Mouse (Mus musculus) frontal cortex, adult (tissue): ENCODE measurements around the gene Lypla2.
"Not testable (repeated sequence)": the region's sequence is repeated elsewhere in the genome, so short reads cannot be mapped to it uniquely, and the experiment has no call there.

Experiments used
- ATAC-seq: cut with Nextera tagmentation; 2 replicates; pipeline ENCODE4 v1.9.2; 2017; ENCODE audit warnings: mild to moderate bottlenecking, moderate library complexity, mixed read lengths; ENCODE audit not compliant: low TSS enrichment

Lypla2 gene

DNA sequence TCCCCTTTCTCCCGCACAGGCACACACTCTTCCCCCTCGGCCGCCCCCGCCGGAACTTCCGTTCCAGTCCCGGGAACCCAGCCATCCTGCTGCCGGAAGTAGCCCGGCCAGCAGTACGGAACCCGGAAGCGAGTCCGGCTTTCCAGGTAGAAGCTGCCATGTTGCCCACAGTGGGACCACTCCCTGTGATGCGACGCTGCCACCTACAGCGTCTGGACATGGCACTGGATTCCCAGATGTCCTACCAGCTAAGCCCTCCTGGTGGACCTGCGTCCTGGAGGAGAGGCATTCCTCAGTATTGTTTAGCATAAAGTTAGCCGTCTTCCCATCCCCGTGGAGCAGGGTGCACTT, at the start of gene Lypla2:
TSS of gene Lypla2 (minus strand) at position 71 of the 351 bp plus-strand sequence.
- peak; percentile 89 for ATAC-seq

DNA sequence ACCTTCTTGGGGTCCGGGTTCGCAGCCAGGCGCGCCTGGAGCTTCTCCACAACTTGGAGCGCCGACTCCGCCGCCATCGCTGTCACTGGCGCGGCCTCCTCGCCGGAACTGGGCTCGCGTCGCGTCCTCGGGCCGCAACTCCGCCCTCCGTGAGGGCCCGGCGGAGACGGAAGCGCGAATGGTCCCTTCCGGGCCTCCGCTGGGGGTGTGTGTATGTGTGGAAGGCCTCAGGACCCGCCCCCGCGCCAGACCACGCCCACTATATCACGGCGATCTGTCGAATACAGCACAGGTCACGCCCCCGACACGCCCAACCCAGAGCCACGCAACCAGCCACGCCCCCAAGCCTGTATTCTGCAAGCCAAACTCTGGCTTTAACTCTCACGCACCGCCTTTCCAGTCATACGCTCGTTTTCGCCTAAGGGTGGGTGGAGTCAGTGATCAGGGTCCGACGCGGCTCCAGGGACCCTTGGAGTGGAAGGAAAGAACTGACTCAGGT, 49.2 kb upstream of the Lypla2 start, which contains the start of gene Eloa:
TSS of gene Eloa (minus strand) at position 215 of the 499 bp plus-strand sequence.
- peak; percentile 99 for ATAC-seq

DNA sequence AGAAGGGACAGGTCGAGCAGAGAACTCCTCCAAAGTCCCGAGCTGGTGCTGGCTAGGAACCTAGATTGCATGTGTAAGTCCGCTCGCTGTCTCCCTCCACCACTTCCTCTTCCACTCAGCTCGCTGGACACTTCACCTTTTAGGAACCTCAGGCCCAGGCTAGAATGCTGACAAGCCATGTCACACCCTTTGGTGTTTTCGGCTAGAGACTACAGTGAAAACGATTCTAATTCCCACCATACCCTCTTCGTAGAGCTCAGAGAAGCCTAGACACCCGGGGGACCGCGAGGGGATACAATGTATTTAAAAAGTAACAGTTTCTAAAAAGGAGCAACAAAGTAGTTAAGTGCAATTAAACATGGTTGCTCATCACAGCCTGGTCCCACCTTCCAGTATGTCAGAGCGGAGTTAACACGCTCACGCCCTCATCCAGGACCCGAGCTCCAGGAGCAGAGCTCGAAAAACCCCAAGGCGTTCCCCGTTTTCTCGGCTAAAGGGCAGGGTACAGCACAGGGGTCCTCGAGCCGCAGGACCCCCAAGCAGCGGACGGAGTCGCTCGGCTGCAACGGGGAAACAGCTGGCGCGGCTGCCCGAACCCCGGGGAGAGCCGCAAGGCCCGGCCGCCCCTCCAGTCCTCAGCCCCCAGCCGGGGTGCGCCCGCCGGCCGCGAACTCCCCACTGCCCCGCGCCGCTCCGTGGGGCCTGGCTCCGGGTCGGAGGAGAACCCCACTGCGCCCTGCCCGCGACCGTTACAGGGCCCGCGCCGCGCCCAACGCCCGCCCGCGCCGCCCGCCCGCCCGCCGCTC, 48.5 kb upstream of the Lypla2 start:
- ATAC-seq, result peak; percentile 21; the same call in 1 of the 2 replicates

DNA sequence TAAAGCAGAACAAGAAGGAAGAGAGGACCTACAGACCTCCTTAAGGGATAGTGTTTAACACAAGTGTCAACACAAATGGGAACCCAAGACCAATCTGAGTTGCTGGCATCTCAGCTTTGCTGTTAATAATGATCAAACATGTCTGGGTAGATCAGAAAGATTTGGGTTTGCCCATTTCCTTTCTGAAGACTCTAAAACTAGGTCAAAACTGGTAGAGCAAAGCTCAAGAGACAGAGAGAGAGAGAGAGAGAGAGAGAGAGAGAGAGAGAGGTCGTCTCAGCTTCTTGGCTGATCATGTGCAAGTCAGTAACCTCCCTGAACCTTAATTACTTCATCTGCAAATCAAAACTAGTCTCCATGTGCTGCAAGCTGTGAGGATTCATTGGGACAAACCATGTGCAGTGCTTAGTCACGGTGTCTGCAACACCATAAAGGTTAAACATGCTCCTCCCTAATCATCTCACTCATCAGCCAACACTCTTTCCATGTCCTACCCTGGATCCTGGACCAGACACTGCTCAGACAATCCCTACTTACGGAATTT, 43.7 kb upstream of the Lypla2 start:
- no peak for ATAC-seq

DNA sequence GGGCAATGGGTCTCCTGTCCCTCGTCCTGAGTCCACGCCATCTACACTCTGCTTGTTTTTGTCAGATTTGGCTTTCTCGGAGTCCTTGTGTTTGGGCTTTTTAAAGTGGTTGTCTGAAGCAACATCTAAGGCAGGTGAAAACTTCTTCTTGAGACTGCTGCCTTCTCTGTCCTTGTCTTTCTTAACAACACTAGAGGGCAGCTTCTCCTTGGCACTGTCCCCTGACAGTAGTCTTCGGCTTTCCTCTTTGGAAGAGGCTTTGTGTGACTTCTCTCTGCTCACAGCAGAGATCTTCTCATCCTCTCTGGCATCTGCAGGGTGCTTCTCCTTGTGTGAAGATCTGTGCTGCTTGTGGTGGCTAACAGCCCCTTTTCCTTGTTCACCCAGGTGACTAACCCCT, 38.2 kb upstream of the Lypla2 start:
- no peak for ATAC-seq

DNA sequence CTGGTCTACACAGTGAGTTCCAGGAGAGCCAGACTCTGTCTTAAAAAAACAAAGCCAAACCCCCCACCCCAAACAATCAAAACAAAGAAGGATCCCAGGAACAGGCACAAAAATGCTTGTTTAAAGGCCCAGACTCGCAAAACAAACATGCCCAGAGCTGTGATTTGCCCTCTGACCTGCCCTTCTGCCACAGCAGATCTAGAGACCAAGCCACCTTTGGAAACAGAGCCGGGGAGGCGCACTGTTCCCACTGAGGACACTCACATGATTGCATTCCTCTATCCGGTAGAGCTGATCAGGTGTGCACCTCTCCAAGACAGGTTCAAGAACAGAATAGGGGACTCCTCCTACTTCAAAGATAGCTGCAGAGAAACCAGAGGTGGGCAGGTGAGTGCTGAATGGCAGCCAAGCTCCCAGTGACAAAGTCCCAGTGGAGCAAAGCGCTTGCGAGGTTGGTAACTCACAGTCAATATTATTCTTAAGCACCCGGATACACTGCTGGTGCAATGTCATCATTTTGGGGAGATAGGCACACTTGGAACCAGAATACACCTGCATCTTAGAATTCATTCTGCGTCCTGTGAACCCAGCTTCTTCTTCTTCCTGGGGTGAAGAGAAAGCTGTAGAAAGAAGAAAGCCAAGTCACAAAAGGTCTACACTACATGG, 36.5 kb upstream of the Lypla2 start:
- ATAC-seq, result no peak

DNA sequence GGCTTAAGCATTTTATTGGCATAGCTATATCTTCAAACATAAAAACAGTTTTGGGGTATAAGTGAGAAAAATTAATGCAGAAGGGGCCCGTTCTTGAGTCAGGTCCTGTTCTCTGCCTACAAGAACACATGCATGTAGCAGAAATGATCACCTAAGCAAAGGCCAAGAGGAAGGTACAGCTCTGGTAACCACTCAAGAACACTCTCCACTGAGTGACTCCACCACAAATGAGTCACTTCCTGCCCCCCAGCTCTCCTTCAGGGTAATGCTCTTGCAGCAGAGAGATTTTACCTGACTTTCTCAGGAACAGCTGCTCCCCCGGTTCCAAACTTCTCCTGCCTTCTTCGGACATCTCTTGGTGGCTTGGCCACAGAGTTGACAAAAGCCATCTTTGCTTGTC, 34.4 kb upstream of the Lypla2 start:
- no peak for ATAC-seq

DNA sequence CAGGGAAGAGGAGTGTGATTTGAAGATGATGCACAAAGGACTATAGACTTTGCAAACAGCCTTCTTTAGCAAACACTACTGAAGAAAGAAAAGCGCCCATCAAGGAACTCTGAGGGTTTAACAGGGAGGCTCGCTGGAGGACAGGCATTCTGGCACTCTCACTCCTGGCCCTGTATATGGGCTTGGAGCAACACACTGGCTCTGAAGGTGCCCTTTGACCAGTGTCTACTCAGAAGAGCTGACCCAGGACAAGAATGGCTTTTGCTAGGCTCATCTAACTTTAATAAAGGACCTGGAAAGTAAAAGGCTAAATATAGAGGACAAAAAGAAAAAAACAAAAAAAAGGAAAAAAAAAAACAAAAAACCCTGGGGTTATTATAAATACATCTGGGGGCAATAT, 32.5 kb upstream of the Lypla2 start:
- no peak for ATAC-seq

DNA sequence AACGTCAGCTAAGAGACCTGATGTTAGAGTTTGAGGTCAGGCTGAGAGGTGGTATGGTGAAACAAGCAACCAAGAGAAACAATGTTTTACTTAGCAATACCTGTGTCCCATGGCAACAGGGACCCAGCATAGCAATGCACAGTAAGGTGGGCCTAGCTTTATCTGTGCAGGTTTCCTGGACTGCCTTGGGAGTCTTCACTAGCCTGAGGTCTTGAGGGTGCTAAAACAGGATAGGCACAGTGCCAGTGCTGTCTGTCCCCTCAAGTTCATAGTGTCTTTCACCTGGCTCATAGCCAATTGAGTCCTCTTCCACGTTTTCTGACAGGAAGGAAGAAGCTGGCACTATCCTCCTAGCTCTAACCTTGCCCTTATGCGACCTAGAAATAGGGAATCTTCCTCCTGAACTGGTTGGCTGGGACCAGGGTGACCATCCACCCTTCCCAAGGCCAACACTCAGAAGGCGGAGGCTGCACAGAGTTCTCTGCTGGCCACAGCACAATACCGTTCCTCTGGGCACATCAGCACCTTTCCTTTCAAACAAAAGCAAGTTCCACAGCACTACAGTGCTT, 31.8 kb upstream of the Lypla2 start:
- no peak for ATAC-seq

DNA sequence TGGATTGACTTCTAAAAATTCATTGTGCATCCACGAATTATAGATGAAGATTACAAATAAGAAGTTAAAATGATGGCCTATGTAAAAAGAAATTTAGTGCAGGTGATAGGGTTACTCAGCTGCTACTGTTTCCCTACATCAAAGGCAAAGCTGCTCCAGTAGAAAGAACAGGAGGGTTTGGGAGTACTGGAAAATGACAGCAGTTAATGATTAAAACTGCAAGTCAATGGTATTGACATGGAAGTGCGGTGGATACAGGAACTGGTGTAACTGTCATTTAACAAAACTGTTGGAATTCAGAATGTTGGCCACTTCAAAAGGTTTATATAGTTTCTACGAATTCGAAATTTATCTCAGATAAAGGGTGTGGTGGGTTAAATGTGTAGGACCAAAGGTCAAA, 22.7 kb upstream of the Lypla2 start:
- no peak for ATAC-seq

DNA sequence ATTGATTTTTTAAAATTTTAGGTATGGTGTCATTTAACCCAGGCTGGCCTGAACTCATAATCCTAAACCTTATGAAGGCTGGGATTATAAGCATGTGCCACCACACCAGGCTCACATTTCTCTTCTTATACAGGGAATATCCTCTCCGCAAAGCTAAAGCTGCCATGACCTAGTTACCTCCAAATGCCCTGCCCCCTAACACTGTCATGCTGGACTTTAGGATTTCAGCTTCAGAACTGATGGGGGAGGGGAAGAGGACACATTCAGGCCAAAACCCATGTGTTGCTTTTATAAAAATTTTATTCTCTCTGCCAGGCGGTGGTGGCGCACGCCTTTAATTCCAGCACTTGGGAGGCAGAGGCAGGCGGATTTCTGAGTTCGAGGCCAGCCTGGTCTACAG, 21.5 kb upstream of the Lypla2 start:
- ATAC-seq, result no peak

DNA sequence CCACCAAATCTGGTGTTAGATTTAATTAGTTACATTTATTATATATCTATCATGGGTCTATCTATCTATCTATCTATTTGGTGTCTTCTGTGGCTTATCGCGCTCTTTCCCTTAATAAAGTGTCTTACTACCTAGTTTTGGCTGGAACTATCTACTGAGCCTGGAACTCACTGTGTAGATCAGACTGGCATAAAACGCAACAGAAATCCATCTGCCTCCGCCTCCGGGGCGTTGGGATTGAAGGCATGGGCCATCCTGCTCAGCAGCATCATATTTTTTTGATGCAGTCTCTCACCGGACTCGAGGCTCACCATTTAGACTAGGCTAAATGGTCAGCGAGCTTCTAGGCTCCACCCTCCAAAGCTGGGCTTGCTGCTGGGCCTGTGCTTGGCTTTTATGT, 15.3 kb upstream of the Lypla2 start:
- no peak for ATAC-seq

DNA sequence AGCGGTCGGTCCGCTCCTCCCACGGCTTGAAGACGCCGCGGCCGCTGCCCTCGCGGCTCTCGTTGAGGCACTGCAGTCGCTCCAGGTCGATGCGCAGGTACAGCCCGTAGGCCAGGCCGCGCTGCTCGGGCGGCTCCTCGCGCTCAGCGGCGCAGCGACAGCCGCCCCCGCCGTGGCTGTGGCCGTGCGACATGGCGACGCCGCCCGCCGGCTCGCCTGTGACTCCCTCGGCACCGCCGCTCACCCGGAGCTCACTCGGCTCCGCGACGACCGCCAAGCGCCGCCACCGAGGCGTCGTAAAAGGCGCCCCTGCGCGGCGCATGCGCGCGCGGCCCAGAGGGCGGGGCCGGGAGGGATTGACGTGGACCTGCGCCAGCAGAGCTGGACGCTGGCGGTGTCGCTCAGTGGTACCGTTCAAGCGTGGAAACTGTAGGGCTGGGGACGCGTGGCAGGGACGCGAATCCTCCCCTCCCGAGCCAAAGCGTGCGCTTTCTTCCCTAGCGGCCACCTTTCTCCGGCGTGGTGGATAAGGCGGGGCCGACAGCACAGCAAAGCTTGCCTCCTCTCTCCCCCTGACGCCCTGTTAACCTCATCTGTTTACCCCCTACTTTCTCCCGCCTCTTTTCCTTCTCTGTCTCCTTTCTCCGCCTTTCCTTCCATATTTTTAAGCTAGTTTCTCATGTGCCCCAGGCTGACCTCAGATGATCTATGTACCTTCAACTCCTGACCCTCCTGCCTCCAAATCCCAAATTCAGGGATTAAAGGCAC, 14.7 kb upstream of the Lypla2 start, which contains the start of gene Pithd1:
TSS of gene Pithd1 (minus strand) at position 322 of the 768 bp plus-strand sequence.
- ATAC-seq, result peak; percentile 85

DNA sequence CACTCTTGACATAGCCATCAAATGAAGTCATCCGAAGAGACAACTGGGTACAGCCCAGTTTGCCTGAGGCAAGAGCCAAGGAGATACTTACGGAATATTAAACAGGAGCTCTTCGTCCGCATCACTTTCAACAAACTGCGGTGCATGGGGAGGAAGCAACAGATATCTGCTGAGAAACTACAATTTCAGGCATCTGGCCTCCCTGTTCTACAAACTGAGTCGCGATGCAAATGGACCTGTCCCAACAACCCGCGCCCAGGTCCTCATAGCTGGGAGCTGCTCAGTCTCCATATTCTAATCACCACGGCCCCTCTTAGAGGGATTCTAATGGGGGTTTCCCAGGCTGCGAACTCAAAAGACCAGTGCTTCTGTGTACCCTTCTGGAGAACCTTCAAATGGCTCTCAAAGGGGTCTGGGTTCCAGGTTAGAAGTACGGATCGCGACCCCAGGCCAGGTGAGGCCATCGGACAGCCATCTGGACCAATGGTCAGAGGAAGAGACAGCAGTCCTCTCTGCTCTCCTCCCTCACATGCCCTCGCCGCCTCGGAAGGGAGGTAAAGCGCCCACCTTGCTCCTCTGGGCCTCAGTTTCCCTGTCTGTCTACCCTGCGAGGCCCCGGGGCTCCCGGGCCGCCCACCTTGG, 14.0 kb upstream of the Lypla2 start:
- ATAC-seq, result no peak

DNA sequence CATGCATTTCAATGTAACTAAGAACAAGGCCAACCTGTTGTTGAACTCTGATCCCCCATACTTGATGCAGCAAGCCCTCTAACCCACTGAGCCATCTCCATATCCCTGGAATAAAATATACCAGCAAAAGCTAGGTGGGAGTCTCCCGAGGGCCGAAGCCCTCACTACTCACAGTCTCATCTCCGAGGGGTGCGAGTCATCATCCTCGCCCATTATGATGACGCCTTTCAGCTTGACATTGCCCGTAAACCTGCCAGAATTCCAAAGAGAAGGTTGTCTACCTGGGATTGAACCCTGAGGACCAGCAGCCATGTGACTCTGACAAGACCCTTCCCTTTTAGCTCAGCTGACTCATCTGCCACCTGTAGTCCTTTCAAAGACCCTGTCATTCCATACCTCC, 13.3 kb upstream of the Lypla2 start:
- no peak for ATAC-seq

DNA sequence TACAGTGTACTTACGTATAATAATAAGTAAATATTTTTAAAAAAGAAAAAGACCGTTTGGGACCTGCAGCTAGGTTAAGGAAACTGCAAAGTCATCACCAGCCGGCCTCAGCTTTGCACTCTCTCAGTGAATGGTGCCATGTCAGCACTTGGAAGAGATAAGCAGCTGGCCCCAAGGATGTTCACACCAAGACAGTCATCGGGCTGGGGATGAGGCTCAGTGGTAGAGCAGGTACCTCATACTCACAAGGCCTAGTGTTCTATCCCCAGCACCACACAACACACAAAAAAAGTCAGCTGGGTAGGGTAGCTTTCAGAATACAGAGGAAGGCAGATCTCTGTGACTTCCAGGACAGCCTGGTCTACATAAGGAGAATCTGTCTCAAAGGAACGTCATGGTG, 12.8 kb upstream of the Lypla2 start:
- ATAC-seq, result no peak

DNA sequence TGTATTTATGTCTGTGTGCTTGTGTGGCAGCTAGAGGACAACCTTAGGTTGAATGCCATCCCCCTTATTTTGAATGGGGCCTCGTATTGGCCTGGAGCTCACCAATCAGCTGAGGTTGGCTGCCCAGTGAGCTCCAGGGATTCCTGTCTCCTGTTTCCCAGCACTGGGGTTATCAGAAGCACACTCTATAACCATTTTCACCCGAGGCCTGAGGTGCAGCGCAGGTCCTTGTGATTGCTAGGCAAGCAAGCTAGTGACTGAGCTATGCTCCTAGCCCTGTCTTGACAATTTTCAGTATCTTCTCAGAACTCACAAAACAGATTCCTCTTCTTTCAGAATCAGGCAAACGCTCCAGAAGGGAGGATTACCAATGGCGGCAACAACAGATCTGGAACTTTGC, 12.1 kb upstream of the Lypla2 start:
- ATAC-seq, result no peak

DNA sequence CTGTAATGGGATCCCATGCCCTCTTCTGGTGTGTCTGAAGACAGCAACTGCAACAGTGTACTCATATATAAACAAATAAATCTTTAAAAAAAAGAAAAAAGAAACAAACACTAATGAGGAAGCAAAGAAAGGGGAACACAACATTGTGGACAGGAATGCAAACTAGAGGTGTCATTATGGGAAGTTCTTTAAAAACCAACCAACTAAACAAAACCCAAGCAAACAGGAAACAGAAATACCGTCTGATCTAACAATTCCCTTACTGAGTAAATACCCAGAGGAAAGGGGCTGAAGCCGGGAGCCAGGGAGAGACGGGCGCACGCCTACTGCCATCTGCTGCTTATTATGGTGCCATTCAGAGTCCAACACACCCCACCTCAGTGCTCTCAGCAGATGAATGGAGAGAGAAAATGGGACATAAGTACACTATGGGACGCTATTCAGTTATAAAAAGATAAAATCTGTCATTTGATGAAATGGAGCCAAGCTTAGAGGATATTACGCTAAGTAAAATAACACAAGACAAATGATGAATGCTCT, 9.2 kb upstream of the Lypla2 start:
- peak; percentile 96 for ATAC-seq

DNA sequence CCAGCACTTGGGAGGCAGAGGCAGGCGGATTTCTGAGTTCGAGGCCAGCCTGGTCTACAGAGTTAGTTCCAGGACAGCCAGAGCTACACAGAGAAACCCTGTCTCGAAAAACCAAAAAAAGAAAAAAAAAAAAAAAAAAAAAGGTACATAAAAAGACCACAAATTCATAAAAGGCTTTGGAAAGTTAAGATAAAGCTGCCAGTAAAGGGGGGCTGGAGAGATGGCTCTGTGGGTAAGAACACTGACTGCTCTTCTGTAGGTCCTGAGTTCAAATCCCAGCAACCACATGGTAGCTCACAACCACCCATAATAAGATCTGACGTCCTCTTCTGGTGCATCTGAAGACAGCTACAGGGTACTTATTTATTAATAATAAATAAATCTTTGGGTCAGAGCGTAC, 7.8 kb upstream of the Lypla2 start:
- not testable (repeated sequence) for ATAC-seq

DNA sequence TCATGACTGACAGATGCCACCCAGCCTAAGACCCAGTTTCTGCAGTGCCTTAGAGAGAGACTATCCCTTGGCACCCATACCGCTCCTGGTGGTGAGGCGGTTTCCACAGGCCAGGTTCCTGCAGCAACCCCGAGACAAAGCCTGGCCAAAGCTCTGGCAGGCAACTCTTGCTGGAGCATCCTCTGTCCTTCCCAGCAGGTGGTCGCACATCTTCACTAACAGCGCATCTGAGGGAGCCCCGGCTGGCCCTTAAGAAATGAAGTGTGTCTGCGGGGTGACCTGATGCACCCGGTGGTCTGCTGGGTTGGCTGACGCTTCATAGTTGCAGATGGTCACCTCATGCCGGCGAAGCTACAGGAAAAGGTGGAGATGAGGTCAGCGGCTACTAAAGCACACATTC, 3.7 kb upstream of the Lypla2 start:
- ATAC-seq, result no peak
